Mouse (Mus musculus) forebrain, embryonic 16.5 days (tissue): Measurements from ENCODE around the gene Arhgef28. TPM values are rescaled to one million over a fixed set of nuclear protein-coding genes. Genes with fewer than 3 reads are reported as not detected.

Experiments used
- ATAC-seq: fragments of 200-750 bp; cut with Nextera tagmentation; 2 replicates; pipeline ENCODE4 v1.8.0; 2017; ENCODE audit warnings: mild to moderate bottlenecking, moderate library complexity
- H3K27ac ChIP-seq: fragments of 300-500 bp; sonication (generic); 2 replicates; pipeline ENCODE4 v1.5.1; 2014; ENCODE audit warnings: low read length, control low read depth
- H3K27me3 ChIP-seq: fragments of 300-500 bp; sonication (generic); replicated peaks from 2 replicates; pipeline ENCODE4 v1.6.1; 2014; ENCODE audit warnings: low read length; ENCODE audit not compliant: control insufficient read depth, insufficient read depth
- H3K36me3 ChIP-seq: fragments of 300-500 bp; sonication (generic); 2 replicates; pipeline ENCODE4 v1.6.1; 2014; ENCODE audit not compliant: control insufficient read depth, insufficient read depth
- H3K4me1 ChIP-seq: fragments of 300-500 bp; sonication (generic); replicated peaks from 2 replicates; pipeline ENCODE4 v1.6.1; 2014; ENCODE audit warnings: low read length; ENCODE audit not compliant: control insufficient read depth, insufficient read depth
- H3K4me2 ChIP-seq: fragments of 300-500 bp; sonication (generic); 2 replicates; pipeline ENCODE4 v1.6.1; 2014; ENCODE audit warnings: mild to moderate bottlenecking, low read length, control low read depth
- H3K4me3 ChIP-seq: fragments of 300-500 bp; sonication (generic); replicated peaks from 2 replicates; pipeline ENCODE4 v1.5.1; 2014; ENCODE audit warnings: mild to moderate bottlenecking, low read length, control low read depth
- H3K9ac ChIP-seq: fragments of 300-500 bp; sonication (generic); replicated peaks from 2 replicates; pipeline ENCODE4 v1.6.1; 2014; ENCODE audit warnings: low read depth, low read length, control low read depth
- H3K9me3 ChIP-seq: fragments of 300-500 bp; sonication (generic); 2 replicates; pipeline ENCODE4 v1.6.1; 2016; ENCODE audit warnings: low read length; ENCODE audit not compliant: control insufficient read depth
- WGBS: fragments of 180-500 bp; shearing (Covaris S2); extraction: QIAGEN DNeasy Blood & Tissue Kit; methylation state at CpG from one replicate; pipeline ENCODE4 v1.1.7; 2014; 5-methylcytosine and 5-hydroxymethylcytosine counted together
- polyA plus RNA-seq: library from polyadenylated mRNA; unstranded; fragments of >200 nt; fragmentation: Nextera tagmentation; extraction: Ambion mirVana; gene quantifications from 2 replicates; pipeline ENCODE4 v1.2.1, GENCODE M21; 2015

Arhgef28 gene
- polyA plus RNA-seq, 1 experiment from 2014 or later, result 17.3 TPM

DNA sequence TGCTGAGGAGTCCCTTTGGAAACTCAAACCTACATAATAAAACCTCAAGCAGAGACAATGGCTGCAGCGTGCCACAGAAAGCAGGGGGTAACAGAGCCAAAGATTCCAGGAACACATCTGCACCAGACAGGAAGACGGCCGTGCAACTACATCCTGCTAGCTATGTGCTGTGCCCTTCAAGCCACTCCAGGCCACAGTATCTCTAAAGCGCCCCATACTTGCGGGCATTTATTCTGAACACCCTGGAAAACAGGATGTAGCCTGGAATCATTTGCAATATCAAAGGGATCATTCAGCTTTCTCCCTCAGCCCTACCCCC is 174.6 kb downstream of the Arhgef28 start:
- H3K27ac ChIP-seq, result no peak overlapping the region
- no peaks in the 10 kb centered on the region for H3K27me3 ChIP-seq
- H3K9me3 ChIP-seq, result no peaks in the 10 kb centered on the region
- WGBS, result 29% methylated on average over 5 of the region's 5 CpGs
- H3K4me3 ChIP-seq, result peak overlapping the region; percentile 24
- no peaks in the 10 kb centered on the region for H3K36me3 ChIP-seq
- peak overlapping the region; percentile 44 for H3K4me2 ChIP-seq
- ATAC-seq, result peak; percentile 46
- no peak overlapping the region for H3K9ac ChIP-seq
- H3K4me1 ChIP-seq, result peaks cover 10% of the 10 kb centered on the region

DNA sequence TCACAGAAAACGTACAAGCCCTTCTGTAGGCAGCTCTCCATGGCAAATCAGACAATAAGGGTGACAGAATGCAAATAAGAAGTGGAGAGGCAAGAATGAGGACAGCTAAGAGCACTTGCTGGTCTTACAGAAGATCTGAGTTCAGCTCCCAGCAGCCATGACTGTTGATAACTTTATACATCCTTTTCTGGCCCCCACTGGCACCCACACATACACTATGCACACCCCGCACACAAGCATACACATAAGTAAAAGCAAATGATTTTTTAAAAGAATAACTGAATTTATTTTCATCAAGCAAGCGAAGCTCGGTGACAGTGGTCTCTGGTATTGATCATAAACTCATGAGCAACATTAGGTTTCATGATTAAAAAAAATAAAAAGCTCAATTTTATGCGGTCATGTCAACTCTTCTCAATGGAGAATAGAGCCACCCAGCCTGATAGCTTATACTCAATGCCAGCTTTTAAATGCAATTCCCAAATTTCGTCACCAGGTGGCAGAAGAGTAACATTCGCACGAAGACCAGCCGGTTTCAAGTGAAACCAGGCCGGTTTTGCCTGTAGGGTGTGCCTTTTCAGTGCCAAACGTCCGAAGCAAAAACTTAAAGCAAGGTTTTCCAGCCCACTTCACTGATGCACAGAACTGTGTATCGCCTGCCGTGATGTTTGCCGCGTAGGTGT is 175.1 kb downstream of the Arhgef28 start:
- Histone ChIP-seq H3K36me3 (no peaks in the 10 kb centered on the region), H3K9me3 (no peaks in the 10 kb centered on the region), H3K4me3 (peak overlapping the region; percentile 24), H3K27ac (no peak overlapping the region), H3K4me2 (peak overlapping the region; percentile 44), H3K27me3 (no peaks in the 10 kb centered on the region), H3K4me1 (peaks cover 10% of the 10 kb centered on the region), H3K9ac (no peak overlapping the region)
- peak; percentile 75 for ATAC-seq
- 14% methylated on average over 16 of the region's 16 CpGs for WGBS

DNA sequence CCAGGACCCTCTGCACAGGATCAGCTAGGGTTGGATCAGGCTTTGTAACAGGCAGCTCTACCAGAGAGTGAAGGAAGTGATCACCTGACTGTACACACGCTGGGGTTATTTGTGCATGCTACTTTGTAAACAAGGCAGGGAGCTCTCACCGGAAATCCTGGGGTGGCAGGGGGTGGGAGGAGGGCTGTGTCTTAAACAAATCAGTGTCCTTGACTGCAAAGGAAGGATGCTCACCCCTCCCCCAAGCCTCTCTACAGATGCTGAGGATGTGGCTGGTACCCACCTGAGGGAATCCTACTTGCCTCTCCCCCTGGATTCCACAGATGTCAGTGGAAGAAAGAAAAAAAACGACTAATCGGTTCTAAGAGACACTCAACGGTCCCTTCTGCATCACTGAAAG is 176.2 kb downstream of the Arhgef28 start:
- Histone ChIP-seq H3K27ac (no peak overlapping the region), H3K9ac (no peak overlapping the region), H3K4me2 (no peak overlapping the region), H3K36me3 (no peaks in the 10 kb centered on the region), H3K9me3 (no peaks in the 10 kb centered on the region), H3K4me3 (no peak overlapping the region), H3K27me3 (no peaks in the 10 kb centered on the region), H3K4me1 (peaks cover 10% of the 10 kb centered on the region)
- ATAC-seq, result no peak
- WGBS, result 21% methylated on average over 5 of the region's 5 CpGs

DNA sequence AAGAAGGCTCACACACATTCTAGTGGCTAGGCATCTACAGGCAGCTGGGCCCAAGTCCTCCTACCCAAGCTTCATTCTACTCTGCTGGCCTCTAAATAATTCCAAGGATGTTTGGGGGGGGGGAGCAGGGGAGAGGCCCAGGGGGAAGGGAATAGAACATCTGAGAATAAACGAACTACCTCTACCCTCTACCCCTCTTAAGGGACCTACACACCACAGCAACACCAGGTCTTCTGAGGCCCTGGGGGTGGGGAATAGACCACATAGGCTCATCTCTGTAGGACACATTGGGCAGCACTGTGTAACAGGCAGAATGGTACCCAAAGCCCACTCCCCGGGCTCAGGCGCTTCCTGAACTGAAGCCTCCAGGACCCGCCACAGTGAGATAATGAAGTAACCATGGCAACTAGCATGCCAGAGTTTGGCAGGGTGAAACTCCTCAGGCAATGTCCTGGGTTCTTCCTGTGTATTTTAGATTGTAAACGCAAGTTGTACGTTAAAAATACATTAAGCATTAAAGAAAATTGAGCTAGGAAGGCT is 177.5 kb downstream of the Arhgef28 start:
- no peak overlapping the region for H3K9ac ChIP-seq
- no peaks in the 10 kb centered on the region for H3K36me3 ChIP-seq
- peaks cover 10% of the 10 kb centered on the region for H3K4me1 ChIP-seq
- ATAC-seq, result peak; percentile 34; the same call in 1 of the 2 replicates
- H3K4me3 ChIP-seq, result no peak overlapping the region
- 22% methylated on average over 6 of the region's 6 CpGs for WGBS
- H3K9me3 ChIP-seq, result no peaks in the 10 kb centered on the region
- no peak overlapping the region for H3K27ac ChIP-seq
- no peak overlapping the region for H3K4me2 ChIP-seq
- H3K27me3 ChIP-seq, result no peaks in the 10 kb centered on the region

DNA sequence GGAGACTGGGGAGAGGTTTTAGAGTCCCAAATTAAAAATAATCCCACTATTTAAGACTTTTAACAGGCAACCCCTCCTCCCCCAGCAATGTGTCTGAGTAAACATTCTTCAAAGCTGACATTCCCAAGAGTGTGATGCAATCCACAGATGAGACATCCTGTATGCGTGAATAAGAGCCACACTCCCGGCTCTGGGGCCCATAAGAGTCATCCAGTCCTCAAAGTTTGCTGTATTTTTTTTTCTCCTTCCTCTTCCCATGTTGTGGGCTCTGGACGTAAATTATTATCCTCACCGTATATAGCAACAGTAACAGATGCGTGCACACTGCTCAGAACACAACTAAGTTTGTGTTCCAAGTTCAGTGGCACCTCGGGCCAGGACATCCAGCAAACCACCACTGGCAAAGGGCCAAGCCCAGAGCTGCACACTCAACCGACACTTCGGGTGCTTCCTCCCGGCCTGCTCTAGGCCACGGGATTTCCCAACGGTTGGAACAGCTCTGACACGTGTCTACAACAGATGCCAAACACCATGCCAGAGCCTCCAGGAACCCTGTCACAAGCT is 178.5 kb downstream of the Arhgef28 start:
- ATAC-seq, result no peak
- WGBS, result 72% methylated on average over 12 of the region's 12 CpGs
- H3K27me3 ChIP-seq, result no peaks in the 10 kb centered on the region
- H3K27ac ChIP-seq, result no peak overlapping the region
- H3K36me3 ChIP-seq, result no peaks in the 10 kb centered on the region
- no peak overlapping the region for H3K4me3 ChIP-seq
- peaks cover 10% of the 10 kb centered on the region for H3K4me1 ChIP-seq
- no peak overlapping the region for H3K9ac ChIP-seq
- H3K9me3 ChIP-seq, result no peaks in the 10 kb centered on the region
- H3K4me2 ChIP-seq, result no peak overlapping the region

DNA sequence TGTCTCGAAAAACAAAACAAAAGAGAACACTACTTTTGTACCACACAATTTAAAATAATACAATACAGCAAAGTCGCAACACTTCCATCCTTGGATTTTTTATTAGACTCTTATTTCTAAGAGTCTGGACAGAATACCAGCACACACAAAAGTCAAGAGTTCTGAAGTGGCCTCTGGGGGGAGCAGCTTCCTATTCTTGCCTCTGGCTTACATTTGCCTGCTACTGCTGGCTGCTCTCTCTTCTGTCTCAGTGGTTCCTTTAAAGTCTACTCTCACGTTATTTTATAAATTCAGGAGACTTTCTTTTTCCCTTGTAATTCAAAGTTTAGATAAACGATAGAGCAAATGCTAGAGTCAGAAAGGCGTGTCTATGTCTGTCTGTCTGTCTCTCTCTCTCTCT is 179.1 kb downstream of the Arhgef28 start:
- no peak overlapping the region for H3K4me2 ChIP-seq
- H3K27ac ChIP-seq, result no peak overlapping the region
- H3K9ac ChIP-seq, result no peak overlapping the region
- peaks cover 10% of the 10 kb centered on the region for H3K4me1 ChIP-seq
- no peaks in the 10 kb centered on the region for H3K36me3 ChIP-seq
- H3K27me3 ChIP-seq, result no peaks in the 10 kb centered on the region
- ATAC-seq, result no peak
- no peaks in the 10 kb centered on the region for H3K9me3 ChIP-seq
- WGBS, result 78% methylated on average over 5 of the region's 5 CpGs
- no peak overlapping the region for H3K4me3 ChIP-seq

DNA sequence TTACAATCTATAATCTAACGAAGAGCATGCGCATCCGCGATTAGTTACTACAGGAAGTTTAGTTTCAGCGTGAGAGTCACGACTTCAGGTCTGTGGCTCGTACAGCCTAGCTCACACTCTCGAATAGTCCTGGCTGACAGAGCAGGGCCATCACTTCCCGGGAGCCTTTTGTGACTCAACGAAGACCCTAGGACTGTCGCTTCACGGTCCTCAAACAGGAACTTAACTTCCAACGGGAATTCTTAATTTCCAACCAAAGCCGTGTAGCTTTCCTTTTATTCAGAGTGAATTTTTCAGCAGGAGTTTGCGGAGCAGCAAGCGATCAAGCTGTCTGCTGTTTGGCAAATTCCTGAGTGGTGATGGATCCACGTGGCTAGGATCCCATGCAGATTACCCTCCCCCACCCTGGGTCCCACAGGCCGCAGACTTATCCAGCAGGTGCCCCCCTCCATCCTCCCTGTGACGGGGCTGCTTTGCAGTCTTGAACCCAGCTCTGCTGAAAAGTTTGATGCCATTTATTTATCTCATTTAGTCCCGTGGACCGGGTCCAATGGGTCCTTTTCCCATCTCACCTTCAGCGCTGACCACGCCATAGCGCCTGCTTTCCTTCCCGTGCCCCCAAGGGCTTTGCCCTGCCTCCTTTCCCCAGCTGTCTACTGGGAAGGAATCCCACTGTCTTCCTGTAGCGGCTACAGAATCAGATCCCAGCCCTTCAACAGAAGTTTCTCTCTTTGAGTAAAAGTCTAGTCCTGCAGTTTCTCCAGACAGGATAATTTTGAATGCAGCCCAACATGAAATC is 180.3 kb downstream of the Arhgef28 start:
- H3K4me2 ChIP-seq, result no peak overlapping the region
- no peak overlapping the region for H3K4me3 ChIP-seq
- no peaks in the 10 kb centered on the region for H3K27me3 ChIP-seq
- no peak for ATAC-seq
- H3K36me3 ChIP-seq, result no peaks in the 10 kb centered on the region
- H3K27ac ChIP-seq, result no peak overlapping the region
- no peak overlapping the region for H3K9ac ChIP-seq
- 75% methylated on average over 26 of the region's 26 CpGs for WGBS
- H3K4me1 ChIP-seq, result peaks cover 10% of the 10 kb centered on the region
- H3K9me3 ChIP-seq, result no peaks in the 10 kb centered on the region

DNA sequence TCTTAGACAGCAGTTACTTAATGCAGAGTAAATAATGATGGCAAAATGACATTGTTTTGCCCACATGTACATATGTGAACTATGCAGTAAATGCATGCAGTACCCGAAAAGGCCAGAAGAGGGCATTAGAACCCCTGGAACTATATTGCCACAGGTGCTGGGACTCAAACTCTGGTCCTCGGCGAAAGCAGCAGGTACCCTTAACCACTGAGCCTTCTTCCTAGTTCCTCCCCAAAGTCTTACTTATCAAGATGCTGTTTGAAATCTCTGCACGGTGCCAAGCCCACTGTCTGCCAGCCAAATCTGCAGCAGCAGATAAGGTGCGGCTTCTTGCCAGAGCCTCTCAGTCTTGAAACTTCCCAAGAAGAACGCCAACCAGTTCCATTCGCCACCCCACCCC is 181.1 kb downstream of the Arhgef28 start:
- no peaks in the 10 kb centered on the region for H3K27me3 ChIP-seq
- ATAC-seq, result no peak
- WGBS, result 81% methylated on average over 7 of the region's 7 CpGs
- H3K36me3 ChIP-seq, result no peaks in the 10 kb centered on the region
- no peak overlapping the region for H3K4me3 ChIP-seq
- no peaks in the 10 kb centered on the region for H3K9me3 ChIP-seq
- H3K27ac ChIP-seq, result no peak overlapping the region
- peaks cover 10% of the 10 kb centered on the region for H3K4me1 ChIP-seq
- H3K9ac ChIP-seq, result no peak overlapping the region
- no peak overlapping the region for H3K4me2 ChIP-seq

DNA sequence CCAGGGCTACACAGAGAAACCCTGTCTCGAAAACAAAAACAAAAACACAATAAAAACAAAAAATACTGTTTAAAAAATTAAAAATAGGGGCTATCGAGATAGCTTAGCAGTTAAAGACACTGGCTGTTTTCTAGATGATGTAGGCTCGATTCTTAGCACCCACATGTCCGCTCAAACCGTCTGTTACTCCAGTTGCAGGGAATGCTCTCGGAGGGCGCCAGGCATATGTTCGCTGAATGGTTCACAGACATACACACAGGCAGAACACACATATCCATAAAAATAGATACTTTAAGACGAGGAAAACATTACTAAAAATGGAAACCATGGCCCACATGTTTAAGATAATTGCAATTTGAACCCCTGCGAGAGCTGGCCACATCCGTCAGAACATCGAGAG is 181.6 kb downstream of the Arhgef28 start:
- Histone ChIP-seq H3K27me3 (no peaks in the 10 kb centered on the region), H3K36me3 (no peaks in the 10 kb centered on the region), H3K4me1 (peaks cover 10% of the 10 kb centered on the region), H3K27ac (no peak overlapping the region), H3K4me2 (no peak overlapping the region), H3K9ac (no peak overlapping the region), H3K9me3 (no peaks in the 10 kb centered on the region), H3K4me3 (no peak overlapping the region)
- 89% methylated on average over 12 of the region's 12 CpGs for WGBS
- ATAC-seq, result no peak
